Mouse (Mus musculus) MEL (cell line): Measurements from ENCODE around the gene Phlda1. TPM values are rescaled to one million over a fixed set of nuclear protein-coding genes. Genes with fewer than 3 reads are reported as not detected.

ENCODE experiments used
- DNase-seq: peaks from one replicate; pipeline ENCODE4 v3.0.0; 2011; ENCODE audit warnings: low read depth, low spot score
- H3K27ac ChIP-seq: 2 replicates; pipeline ENCODE4 v1.5.1; 2012; ENCODE audit warnings: low read depth, mild to moderate bottlenecking, control low read depth, low read length, moderate library complexity; ENCODE audit not compliant: control insufficient read depth
- H3K27me3 ChIP-seq, 2 experiments: fragments of 150-350 bp in 1 of 2; sonication (generic) in 1 of 2; 2 replicates each; pipeline ENCODE4 v1.6.1; 2012; ENCODE audit warnings: low read length in 2 of 2, mild to moderate bottlenecking in 2 of 2, improper control_type of control experiment in 1 of 2, moderate library complexity in 1 of 2; ENCODE audit not compliant: insufficient read depth in 2 of 2, control insufficient read depth in 1 of 2
- H3K36me3 ChIP-seq, 2 experiments: 2 replicates each; pipeline ENCODE4 v1.6.1; 2012 to 2014; ENCODE audit warnings: low read length in 2 of 2, improper control_type of control experiment in 1 of 2, inconsistent platforms in 1 of 2, mild to moderate bottlenecking in 1 of 2; ENCODE audit not compliant: insufficient read depth in 2 of 2, control insufficient read depth in 1 of 2
- H3K4me1 ChIP-seq, 2 experiments: fragments of 150-350 bp in 1 of 2; sonication (generic) in 1 of 2; 2 replicates each; pipeline ENCODE4 v1.6.1; 2012; ENCODE audit warnings: low read length in 2 of 2, improper control_type of control experiment in 1 of 2, mild to moderate bottlenecking in 1 of 2; ENCODE audit not compliant: insufficient read depth in 2 of 2, control insufficient read depth in 1 of 2
- H3K4me3 ChIP-seq, 2 experiments: fragments of 150-350 bp in 1 of 2; sonication (generic) in 1 of 2; 2 replicates each; pipeline ENCODE4 v1.5.1; 2012; ENCODE audit warnings: low read depth in 2 of 2, low read length in 2 of 2, mild to moderate bottlenecking in 2 of 2, moderate library complexity in 2 of 2, control low read depth in 1 of 2, improper control_type of control experiment in 1 of 2; ENCODE audit not compliant: control insufficient read depth in 1 of 2, insufficient read depth in 1 of 2
- H3K79me2 ChIP-seq: 2 replicates; pipeline ENCODE4 v1.6.1; 2012; ENCODE audit warnings: mild to moderate bottlenecking, low read length, moderate library complexity; ENCODE audit not compliant: control insufficient read depth, poor library complexity, insufficient read depth
- H3K9ac ChIP-seq: 2 replicates; pipeline ENCODE4 v1.6.1; 2012; ENCODE audit warnings: low read depth, mild to moderate bottlenecking, control low read depth, low read length, moderate library complexity; ENCODE audit not compliant: control insufficient read depth, poor library complexity, severe bottlenecking
- H3K9me3 ChIP-seq: fragments of 150-350 bp; sonication (generic); replicated peaks from 2 replicates; pipeline ENCODE4 v1.6.1; 2012; ENCODE audit warnings: mild to moderate bottlenecking, low read length, improper control_type of control experiment, moderate library complexity; ENCODE audit not compliant: insufficient read depth
- BHLHE40 ChIP-seq: IDR thresholded peaks from 2 replicates; pipeline ENCODE4 v1.6.1; 2012; ENCODE audit warnings: low read depth, mild to moderate bottlenecking, inconsistent platforms, low read length, improper control_type of control experiment, borderline replicate concordance
- CHD1 ChIP-seq: IDR thresholded peaks from 2 replicates; pipeline ENCODE4 v1.6.1; 2012; ENCODE audit warnings: low read depth, mild to moderate bottlenecking, inconsistent platforms, low read length, improper control_type of control experiment
- E2F4 ChIP-seq: IDR thresholded peaks from 2 replicates; pipeline ENCODE4 v1.6.1; 2011; ENCODE audit warnings: low read depth, low read length, improper control_type of control experiment, borderline replicate concordance
- GABPA ChIP-seq: IDR thresholded peaks from 2 replicates; pipeline ENCODE4 v1.6.1; 2012; ENCODE audit warnings: low read depth, mild to moderate bottlenecking, inconsistent platforms, low read length, improper control_type of control experiment, moderate library complexity
- GATA1 ChIP-seq: IDR thresholded peaks from 2 replicates; pipeline ENCODE4 v1.6.1; 2011; ENCODE audit warnings: low read depth, low read length, improper control_type of control experiment
- KAT2A ChIP-seq: conservative IDR thresholded peaks from 2 replicates; pipeline ENCODE4 v1.6.1; 2012; ENCODE audit warnings: low read depth, low read length, improper control_type of control experiment, inconsistent platforms
- MXI1 ChIP-seq: IDR thresholded peaks from 2 replicates; pipeline ENCODE4 v1.6.1; 2011; ENCODE audit warnings: mild to moderate bottlenecking, low read depth, low read length, improper control_type of control experiment
- NELFE ChIP-seq: IDR thresholded peaks from 2 replicates; pipeline ENCODE4 v1.6.1; 2011; ENCODE audit warnings: low read depth, low read length, improper control_type of control experiment
- POLR2A ChIP-seq, 2 experiments: IDR thresholded peaks; 2 replicates each; pipeline ENCODE4 v1.6.1; 2011 to 2012; ENCODE audit warnings: low read length in 2 of 2, mild to moderate bottlenecking in 2 of 2, control low read depth in 1 of 2, improper control_type of control experiment in 1 of 2, low read depth in 1 of 2, moderate library complexity in 1 of 2; ENCODE audit not compliant: control insufficient read depth in 1 of 2, insufficient read depth in 1 of 2, poor library complexity in 1 of 2
- POLR2AphosphoS5 ChIP-seq: IDR thresholded peaks from 2 replicates; pipeline ENCODE4 v1.6.1; 2012; ENCODE audit warnings: low read depth, borderline replicate concordance, mild to moderate bottlenecking, inconsistent platforms, low read length, moderate library complexity, mixed read lengths
- RCOR1 ChIP-seq: IDR thresholded peaks from 2 replicates; pipeline ENCODE4 v1.6.1; 2012; ENCODE audit warnings: low read depth, mild to moderate bottlenecking, inconsistent platforms, low read length, improper control_type of control experiment
- TAL1 ChIP-seq: IDR thresholded peaks from 2 replicates; pipeline ENCODE4 v1.6.1; 2012; ENCODE audit warnings: mild to moderate bottlenecking, inconsistent platforms, low read length, moderate library complexity, mixed read lengths
- UBTF ChIP-seq: IDR thresholded peaks from 2 replicates; pipeline ENCODE4 v1.6.1; 2012; ENCODE audit warnings: low read depth, mild to moderate bottlenecking, inconsistent platforms, low read length, improper control_type of control experiment, moderate library complexity, borderline replicate concordance; ENCODE audit not compliant: insufficient read depth
- USF1 ChIP-seq: IDR thresholded peaks from 2 replicates; pipeline ENCODE4 v1.6.1; 2014; ENCODE audit warnings: low read depth, mild to moderate bottlenecking, inconsistent platforms, low read length, improper control_type of control experiment, moderate library complexity
- USF2 ChIP-seq, 2 experiments: IDR thresholded peaks; 2 replicates each; pipeline ENCODE4 v1.6.1; 2011 to 2012; ENCODE audit warnings: improper control_type of control experiment in 2 of 2, low read length in 2 of 2, borderline replicate concordance in 1 of 2, inconsistent platforms in 1 of 2, low read depth in 1 of 2, mild to moderate bottlenecking in 1 of 2; ENCODE audit not compliant: insufficient read depth in 1 of 2
- ZKSCAN1 ChIP-seq: IDR thresholded peaks from 2 replicates; pipeline ENCODE4 v1.6.1; 2012; ENCODE audit warnings: low read depth, mild to moderate bottlenecking, inconsistent platforms, low read length, improper control_type of control experiment, moderate library complexity
- ZNF384 ChIP-seq: IDR thresholded peaks from 2 replicates; pipeline ENCODE4 v1.6.1; 2012; ENCODE audit warnings: low read depth, mild to moderate bottlenecking, inconsistent platforms, low read length, improper control_type of control experiment
- polyA plus RNA-seq, 2 experiments: library from polyadenylated mRNA; stranded (reverse) in 1 of 2; unstranded in 1 of 2; fragments of >175 nt in 1 of 2; fragments of >200 nt in 1 of 2; gene quantifications; 2 replicates each; pipeline versions ENCODE4 v1.2.1 to v1.2.4; 2012; ENCODE audit warnings: low replicate concordance in 2 of 2, low read depth in 1 of 2; ENCODE audit not compliant: insufficient read length in 2 of 2, insufficient read depth in 1 of 2, missing spikeins in 1 of 2
- total RNA-seq: library from RNA; depleted of rRNA; stranded (reverse); fragments of 300-350 nt; gene quantifications from 2 replicates; pipeline ENCODE4 v1.2.3, GENCODE M21; 2012

Gene Phlda1
- total and polyA plus RNA-seq, 3 experiments: 0.27 to 3.4 TPM; not detected in 1

GRCm38 (mm10) chr10:111507460-111508211 lies 1.6 kb downstream of the Phlda1 start (continued):
- TF ChIP-seq ZNF384: no peak
- no peak for TF ChIP-seq KAT2A
- no peak for TF ChIP-seq UBTF
- TF ChIP-seq USF1: no peak
- no peak for TF ChIP-seq E2F4
- TF ChIP-seq TAL1: no peak
- TF ChIP-seq BHLHE40: no peak
- TF ChIP-seq MXI1: no peak
- no peak for TF ChIP-seq GATA1
- no peak for TF ChIP-seq ZKSCAN1
- TF ChIP-seq GABPA: no peak
- TF ChIP-seq USF2 (IDR thresholded peaks at IDR 0.05; ENCODE audit: borderline replicate concordance in 1 of 2, insufficient read depth in 1 of 2, low read depth in 1 of 2, low read length in 2 of 2): no peak
- no peak for TF ChIP-seq CHD1
- TF ChIP-seq, all 39 proteins: peak for 4

DNA sequence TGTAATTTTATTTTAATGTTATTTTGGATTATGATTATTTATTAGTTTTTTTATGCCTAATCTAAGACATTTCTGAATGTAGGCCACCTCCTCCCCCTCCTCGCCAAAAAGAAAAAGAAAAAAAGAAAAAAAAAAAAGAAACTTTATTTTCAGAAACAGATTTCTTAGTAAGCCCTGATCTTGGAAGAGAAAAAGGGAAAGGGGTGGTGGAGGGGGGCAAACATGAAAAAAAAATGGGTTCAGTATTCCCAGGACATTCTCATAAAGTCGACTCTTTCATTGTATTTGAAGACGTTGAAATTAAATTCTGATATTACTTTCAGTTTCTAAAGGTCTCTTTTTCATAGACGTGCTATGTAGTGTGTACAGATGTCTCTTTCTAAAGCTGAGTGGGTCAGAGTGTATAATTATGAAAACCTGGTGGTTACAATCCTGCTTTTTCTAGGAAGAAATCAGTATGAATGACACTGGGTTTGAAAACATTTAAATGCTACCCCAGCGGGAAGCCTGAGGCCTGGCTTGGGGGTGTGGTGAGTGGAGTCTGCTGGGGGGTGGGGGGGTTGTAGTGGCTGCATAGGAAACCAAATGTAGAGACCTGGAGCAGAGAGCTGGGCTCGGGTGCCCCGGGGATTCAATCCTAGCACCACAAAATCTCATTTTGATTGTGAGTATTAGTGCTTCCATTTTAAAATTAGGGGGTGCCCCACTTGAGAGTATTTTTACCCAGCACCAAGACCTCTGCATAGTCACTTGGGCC lies 2.4 kb downstream of the Phlda1 start:
- no peaks in the 10 kb centered on the region for H3K4me1 ChIP-seq
- no peaks in the 10 kb centered on the region; the same call in 1 of the 2 replicates for H3K79me2 ChIP-seq
- no peaks in the 10 kb centered on the region for H3K9me3 ChIP-seq
- no peak overlapping the region for H3K4me3 ChIP-seq
- DNase-seq: no peak
- no peaks in the 10 kb centered on the region for H3K27me3 ChIP-seq
- H3K36me3 ChIP-seq: peaks cover 0 to 4% of the 10 kb centered on the region in 2 experiments; a peak in 2 of 4 replicates
- TF ChIP-seq RCOR1: no peak
- TF ChIP-seq GATA1: no peak
- no peak for TF ChIP-seq TAL1
- no peak for TF ChIP-seq POLR2AphosphoS5
- no peak for TF ChIP-seq ZNF384
- no peak for TF ChIP-seq NELFE
- no peak for TF ChIP-seq POLR2A (IDR thresholded peaks at IDR 0.05; ENCODE audit: control insufficient read depth in 1 of 2, insufficient read depth in 1 of 2, low read depth in 1 of 2, low read length in 2 of 2, poor library complexity in 1 of 2)
- H3K9ac ChIP-seq: no peak overlapping the region
- no peak overlapping the region for H3K27ac ChIP-seq
